Comparison of ENCODE assay signal across 8 mouse cellular contexts in genomic region chr11:120188481-120189441, GRCm38 (mm10). TPM values are rescaled to one million over a fixed set of nuclear protein-coding genes. Genes with fewer than 3 reads are reported as not detected.
DNase-seq lines count a peak whose midpoint lies in the region; ATAC-seq and TF ChIP-seq lines count a peak whose summit lies in the region.

No protein-coding gene starts in this region.

- peak overlapping the region; percentile 99 for H3K4me2 ChIP-seq in embryonic facial prominence, embryonic 14.5 days (ENCODE audit: low read depth, low read length)
- H3K4me2 ChIP-seq in heart, embryonic 13.5 days = peak overlapping the region; percentile 99
- peak overlapping the region; percentile 92 for H3K4me2 ChIP-seq in kidney, embryonic 14.5 days (replicated peaks; ENCODE audit: low read depth, low read length)
- H3K4me2 ChIP-seq in lung, embryonic 14.5 days = peak overlapping the region; percentile 99

- no peak overlapping the region for H3K27ac ChIP-seq in ES-Bruce4 (ENCODE audit: insufficient read depth, low read length)
- peak overlapping the region; percentile 96 for H3K27ac ChIP-seq in embryonic facial prominence, embryonic 14.5 days (replicated peaks; ENCODE audit: low read depth, low read length)
- H3K27ac ChIP-seq in heart, embryonic 13.5 days (replicated peaks) = peak overlapping the region; percentile 97
- H3K27ac ChIP-seq in kidney, embryonic 14.5 days (ENCODE audit: low read depth, low read length) = peak overlapping the region; percentile 99
- peak overlapping the region; percentile 98 for H3K27ac ChIP-seq in lung, embryonic 14.5 days (ENCODE audit: low read depth)

- H3K36me3 ChIP-seq in ES-Bruce4 (ENCODE audit: control insufficient read depth, insufficient read depth, low read length, poor library complexity, severe bottlenecking) = 0 out of 2 replicates have a peak, but pooled peaks cover 2% of the 10 kb centered on the region
- peaks cover 16% of the 10 kb centered on the region for H3K36me3 ChIP-seq in embryonic facial prominence, embryonic 14.5 days (ENCODE audit: control insufficient read depth, insufficient read depth, low read length)
- H3K36me3 ChIP-seq in heart, embryonic 13.5 days = peaks cover 10% of the 10 kb centered on the region; the same call in 1 of the 2 replicates
- peaks cover 2% of the 10 kb centered on the region; the same call in 1 of the 2 replicates for H3K36me3 ChIP-seq in kidney, embryonic 14.5 days (ENCODE audit: control insufficient read depth, insufficient read depth, low read length)
- peaks cover 30% of the 10 kb centered on the region; the same call in 1 of the 2 replicates for H3K36me3 ChIP-seq in lung, embryonic 14.5 days (ENCODE audit: insufficient read depth)

- peak overlapping the region; percentile 79 for H3K4me3 ChIP-seq in ES-Bruce4 (ENCODE audit: low read depth, low read length)
- peak overlapping the region; percentile 91 for H3K4me3 ChIP-seq in embryonic facial prominence, embryonic 14.5 days (ENCODE audit: low read depth, low read length)
- peak overlapping the region; percentile 73 for H3K4me3 ChIP-seq in heart, embryonic 13.5 days
- peak overlapping the region; percentile 96 for H3K4me3 ChIP-seq in kidney, embryonic 14.5 days (ENCODE audit: low read length)
- H3K4me3 ChIP-seq in lung, embryonic 14.5 days (ENCODE audit: low read depth, low read length) = peak overlapping the region; percentile 92

- TF ChIP-seq CTCF in ES-Bruce4 (IDR thresholded peaks at IDR 0.05; ENCODE audit: low read depth, low read length) = no peak
- no peak for TF ChIP-seq CTCF in lung, embryonic 14.5 days (IDR thresholded peaks at IDR 0.05; ENCODE audit: low read depth)

- H3K9me3 ChIP-seq in ES-Bruce4 (replicated peaks; ENCODE audit: control insufficient read depth, insufficient read depth, low read length, poor library complexity, severe bottlenecking) = no peaks in the 10 kb centered on the region
- no peaks in the 10 kb centered on the region for H3K9me3 ChIP-seq in embryonic facial prominence, embryonic 14.5 days (ENCODE audit: control insufficient read depth, low read length)
- no peaks in the 10 kb centered on the region for H3K9me3 ChIP-seq in heart, embryonic 13.5 days
- H3K9me3 ChIP-seq in kidney, embryonic 14.5 days (ENCODE audit: control insufficient read depth, low read length) = no peaks in the 10 kb centered on the region
- H3K9me3 ChIP-seq in lung, embryonic 14.5 days (ENCODE audit: low read depth, low read length) = no peaks in the 10 kb centered on the region

- TF ChIP-seq EP300 in ES-Bruce4 (IDR thresholded peaks at IDR 0.05; ENCODE audit: insufficient read depth, low read depth, low read length) = no peak

- H3K9ac ChIP-seq in ES-Bruce4 (ENCODE audit: low read depth, poor library complexity, severe bottlenecking) = peak overlapping the region; percentile 77
- peak overlapping the region; percentile 97 for H3K9ac ChIP-seq in embryonic facial prominence, embryonic 14.5 days (ENCODE audit: low read depth, low read length)
- peak overlapping the region; percentile 96 for H3K9ac ChIP-seq in heart, embryonic 13.5 days
- peak overlapping the region; percentile 99 for H3K9ac ChIP-seq in kidney, embryonic 14.5 days (ENCODE audit: low read depth, low read length)
- H3K9ac ChIP-seq in lung, embryonic 14.5 days = peak overlapping the region; percentile 98

- DNase-seq in adrenal gland, adult 8-10 months = peak; percentile 46
- DNase-seq in embryonic facial prominence, embryonic 14.5 days (ENCODE audit: low spot score) = peak; percentile 55
- DNase-seq in lung, embryonic 14.5 days = peak; percentile 76
- peak; percentile 71 for DNase-seq in retina, postnatal 1 day
- no peak for DNase-seq in spleen, postnatal 14 days (ENCODE audit: low spot score in 2 of 2)

- H3K27me3 ChIP-seq in ES-Bruce4 (ENCODE audit: control insufficient read depth, insufficient read depth, low read length, poor library complexity, severe bottlenecking) = peaks cover 13% of the 10 kb centered on the region; the same call in 1 of the 2 replicates
- no peaks in the 10 kb centered on the region for H3K27me3 ChIP-seq in embryonic facial prominence, embryonic 14.5 days (replicated peaks; ENCODE audit: control insufficient read depth, insufficient read depth, low read length)
- H3K27me3 ChIP-seq in heart, embryonic 13.5 days (replicated peaks) = no peaks in the 10 kb centered on the region
- no peaks in the 10 kb centered on the region for H3K27me3 ChIP-seq in kidney, embryonic 14.5 days (ENCODE audit: control insufficient read depth, insufficient read depth, low read length)
- H3K27me3 ChIP-seq in lung, embryonic 14.5 days (ENCODE audit: insufficient read depth, low read length) = no peaks in the 10 kb centered on the region

- ATAC-seq in embryonic facial prominence, embryonic 14.5 days (ENCODE audit: low read depth) = no peak
- no peak for ATAC-seq in heart, embryonic 13.5 days (ENCODE audit: extremely low read depth, insufficient number of reproducible peaks, low FRiP score, low TSS enrichment)
- ATAC-seq in kidney, embryonic 14.5 days (ENCODE audit: low FRiP score, low TSS enrichment) = no peak
- no peak; the same call in 1 of the 2 replicates for ATAC-seq in lung, embryonic 14.5 days (ENCODE audit: insufficient read depth)

- under 1% methylated on average over 41 of the region's 41 CpGs for WGBS in embryonic facial prominence, embryonic 14.5 days
- 0% methylated on average over 41 of the region's 41 CpGs for WGBS in heart, embryonic 13.5 days
- under 1% methylated on average over 41 of the region's 41 CpGs for WGBS in kidney, embryonic 14.5 days
- under 1% methylated on average over 41 of the region's 41 CpGs for WGBS in lung, embryonic 14.5 days

- H3K4me1 ChIP-seq in ES-Bruce4 (ENCODE audit: control insufficient read depth, insufficient read depth, low read length) = no peaks in the 10 kb centered on the region
- H3K4me1 ChIP-seq in embryonic facial prominence, embryonic 14.5 days (ENCODE audit: control insufficient read depth, insufficient read depth, low read length) = peaks cover 32% of the 10 kb centered on the region
- peaks cover 51% of the 10 kb centered on the region for H3K4me1 ChIP-seq in heart, embryonic 13.5 days
- peaks cover 47% of the 10 kb centered on the region for H3K4me1 ChIP-seq in kidney, embryonic 14.5 days (ENCODE audit: control insufficient read depth, insufficient read depth, low read length)
- H3K4me1 ChIP-seq in lung, embryonic 14.5 days (ENCODE audit: insufficient read depth) = peaks cover 28% of the 10 kb centered on the region

- no peak for TF ChIP-seq POLR2A in ES-Bruce4 (IDR thresholded peaks at IDR 0.05; ENCODE audit: insufficient read depth, low read length)

RNA-seq across cellular contexts. Expression of gene Slc38a10, which starts 37.6 kb away (rescaled TPM):
- 44.0 and 50.3 TPM in 2 replicates for polyA plus RNA-seq in ES-Bruce4 (2011; ENCODE audit: insufficient read depth, insufficient read length, low read depth, missing spikeins)
- 100 to 1,000 TPM; 155 to 215 (median 187) TPM for total RNA-seq in adrenal gland, adult 8-10 months (2022)
- polyA plus RNA-seq in embryonic facial prominence, embryonic 14.5 days (2014; fragmentation: Nextera tagmentation; extraction: Ambion mirVana) = 78.8 and 86.4 TPM in 2 replicates
- polyA plus RNA-seq in heart, embryonic 13.5 days (2015; fragmentation: Nextera tagmentation; extraction: Ambion mirVana) = 83.7 and 88.0 TPM in 2 replicates
- polyA plus RNA-seq in kidney, embryonic 14.5 days (2014; fragmentation: Nextera tagmentation; extraction: Ambion mirVana) = 81.2 and 89.0 TPM in 2 replicates
- polyA plus RNA-seq in lung, embryonic 14.5 days (2014; fragmentation: Nextera tagmentation; extraction: Ambion mirVana) = 77.2 and 83.9 TPM in 2 replicates

RNA-seq across cellular contexts. Expression of gene Bahcc1, which starts 44.0 kb away (rescaled TPM):
- 21.2 and 21.6 TPM in 2 replicates for polyA plus RNA-seq in ES-Bruce4 (2011; ENCODE audit: insufficient read depth, insufficient read length, low read depth, missing spikeins)
- total RNA-seq in adrenal gland, adult 8-10 months (2022) = 10 to 100 TPM; 16.6 to 24.5 (median 19.5) TPM
- polyA plus RNA-seq in embryonic facial prominence, embryonic 14.5 days (2014; fragmentation: Nextera tagmentation; extraction: Ambion mirVana) = 11.1 and 12.0 TPM in 2 replicates
- polyA plus RNA-seq in heart, embryonic 13.5 days (2015; fragmentation: Nextera tagmentation; extraction: Ambion mirVana) = 4.4 and 5.2 TPM in 2 replicates
- 20.3 and 27.2 TPM in 2 replicates for polyA plus RNA-seq in kidney, embryonic 14.5 days (2014; fragmentation: Nextera tagmentation; extraction: Ambion mirVana)
- polyA plus RNA-seq in lung, embryonic 14.5 days (2014; fragmentation: Nextera tagmentation; extraction: Ambion mirVana) = 14.3 and 15.6 TPM in 2 replicates

Comparison
In these comparisons a context has a peak if more than half of its experiments do, and no peak if none do; other contexts are left out.
1. DNase-seq: peak in adrenal gland, adult 8-10 months (single experiment), embryonic facial prominence, embryonic 14.5 days (single experiment), lung, embryonic 14.5 days (single experiment) and retina, postnatal 1 day (single experiment); none in spleen, postnatal 14 days (0 of 2).
2. Peak in every context shown above with its lines, with median percentiles within 50 percentile points of each other: H3K4me3 ChIP-seq, H3K9ac ChIP-seq and H3K4me2 ChIP-seq.